Mouse (Mus musculus) ES-Bruce4 (cell line): Measurements from ENCODE around the gene Cyp2t4. TPM values are rescaled to one million over a fixed set of nuclear protein-coding genes. Genes with fewer than 3 reads are reported as not detected.
A peak's percentile ranks its signal among the peaks of the same experiment; 100 is the strongest.

ENCODE experiments used
- H3K27ac ChIP-seq: 2 replicates; pipeline ENCODE4 v1.5.1; 2012; ENCODE audit warnings: low read length, inconsistent platforms; ENCODE audit not compliant: insufficient read depth
- H3K27me3 ChIP-seq: 2 replicates; pipeline ENCODE4 v1.6.1; 2012; ENCODE audit warnings: mild to moderate bottlenecking, low read length, inconsistent platforms; ENCODE audit not compliant: control insufficient read depth, poor library complexity, insufficient read depth, severe bottlenecking
- H3K36me3 ChIP-seq: 2 replicates; pipeline ENCODE4 v1.6.1; 2012; ENCODE audit warnings: inconsistent platforms, mild to moderate bottlenecking, low read length, moderate library complexity; ENCODE audit not compliant: control insufficient read depth, poor library complexity, insufficient read depth, severe bottlenecking
- H3K4me1 ChIP-seq: one replicate; pipeline ENCODE4 v1.8.1; 2011; ENCODE audit warnings: low read length; ENCODE audit not compliant: control insufficient read depth, insufficient read depth
- H3K4me3 ChIP-seq: 2 replicates; pipeline ENCODE4 v1.5.1; 2011; ENCODE audit warnings: low read depth, mild to moderate bottlenecking, low read length
- H3K9ac ChIP-seq: 2 replicates; pipeline ENCODE4 v1.6.1; 2012; ENCODE audit warnings: low read depth, mild to moderate bottlenecking, inconsistent platforms; ENCODE audit not compliant: poor library complexity, severe bottlenecking
- H3K9me3 ChIP-seq: replicated peaks from 2 replicates; pipeline ENCODE4 v1.6.1; 2012; ENCODE audit warnings: mild to moderate bottlenecking, low read length, inconsistent platforms; ENCODE audit not compliant: control insufficient read depth, poor library complexity, insufficient read depth, severe bottlenecking
- CTCF ChIP-seq: IDR thresholded peaks from one replicate; pipeline ENCODE4 v1.8.1; 2011; ENCODE audit warnings: low read depth, low read length
- EP300 ChIP-seq: IDR thresholded peaks from 2 replicates; pipeline ENCODE4 v1.6.1; 2011; ENCODE audit warnings: low read depth, low read length; ENCODE audit not compliant: insufficient read depth
- POLR2A ChIP-seq: IDR thresholded peaks from one replicate; pipeline ENCODE4 v1.8.1; 2011; ENCODE audit warnings: low read length; ENCODE audit not compliant: insufficient read depth
- polyA plus RNA-seq: library from polyadenylated mRNA; stranded (reverse); fragments of >200 nt; gene quantifications from 2 replicates; pipeline ENCODE4 v1.2.4, GENCODE M21; 2011; ENCODE audit warnings: low read depth; ENCODE audit not compliant: missing spikeins, insufficient read depth, insufficient read length

Cyp2t4 gene
- polyA plus RNA-seq, 1 experiment, result not detected

DNA sequence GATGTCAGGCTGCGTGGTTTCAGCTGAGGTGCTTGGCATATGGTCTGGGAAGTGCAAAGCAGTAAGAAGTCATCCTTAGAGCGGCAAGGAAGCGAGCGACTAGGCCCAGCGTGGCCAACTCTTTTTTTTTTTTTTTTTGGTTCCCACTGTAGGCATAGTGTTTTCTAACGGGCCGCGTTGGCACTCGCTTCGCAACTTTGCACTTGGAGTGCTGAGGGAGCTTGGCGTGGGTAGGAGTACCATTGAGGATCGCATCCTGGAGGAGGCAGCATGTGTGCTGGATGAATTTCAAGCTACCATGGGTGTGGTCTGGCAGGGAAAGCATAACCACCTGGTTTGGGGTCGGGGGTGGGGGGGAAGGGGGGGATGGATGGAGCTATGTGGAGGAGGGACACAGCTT is 2.5 kb downstream of the Cyp2t4 start:
- no peaks in the 10 kb centered on the region for H3K27me3 ChIP-seq
- no peaks in the 10 kb centered on the region for H3K36me3 ChIP-seq
- no peaks in the 10 kb centered on the region for H3K9me3 ChIP-seq
- TF ChIP-seq POLR2A, result no peak
- no peak overlapping the region for H3K9ac ChIP-seq
- no peak overlapping the region for H3K4me3 ChIP-seq
- H3K27ac ChIP-seq, result no peak overlapping the region
- H3K4me1 ChIP-seq, result peaks cover 3% of the 10 kb centered on the region

DNA sequence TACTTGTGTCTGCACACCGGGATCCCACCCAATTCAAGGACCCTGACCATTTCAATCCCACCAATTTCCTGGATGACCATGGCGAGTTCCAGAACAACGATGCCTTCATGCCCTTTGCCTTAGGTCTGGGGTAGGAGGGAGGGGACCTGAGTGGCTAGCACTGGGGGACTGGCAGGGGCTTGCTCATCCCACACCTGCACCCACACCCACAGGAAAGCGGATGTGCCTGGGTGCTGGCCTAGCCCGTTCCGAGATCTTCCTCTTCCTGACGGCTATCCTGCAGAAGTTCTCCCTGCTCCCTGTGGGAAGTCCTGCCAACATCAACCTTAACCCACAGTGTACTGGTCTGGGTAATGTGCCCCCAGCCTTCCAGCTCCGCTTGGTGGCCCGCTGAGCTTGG is 4.7 kb downstream of the Cyp2t4 start:
- no peak overlapping the region for H3K27ac ChIP-seq
- H3K4me3 ChIP-seq, result no peak overlapping the region
- H3K9ac ChIP-seq, result no peak overlapping the region
- H3K4me1 ChIP-seq, result peaks cover 3% of the 10 kb centered on the region
- H3K36me3 ChIP-seq, result no peaks in the 10 kb centered on the region
- H3K27me3 ChIP-seq, result no peaks in the 10 kb centered on the region
- no peaks in the 10 kb centered on the region for H3K9me3 ChIP-seq
- TF ChIP-seq POLR2A, result no peak
- no peak for TF ChIP-seq CTCF
- TF ChIP-seq EP300, result no peak

- Histone ChIP-seq H3K36me3 (no peaks in the 10 kb centered on the region), H3K4me1 (peaks cover 3% of the 10 kb centered on the region), H3K9me3 (no peaks in the 10 kb centered on the region), H3K9ac (no peak overlapping the region), H3K4me3 (no peak overlapping the region), H3K27ac (no peak overlapping the region), H3K27me3 (no peaks in the 10 kb centered on the region)
- TF ChIP-seq CTCF, result no peak
- TF ChIP-seq POLR2A, result no peak
- TF ChIP-seq EP300, result no peak
Measured at GRCm38 (mm10) chr7:27159256-27159655, 5.7 kb downstream of the Cyp2t4 start.

GRCm38 (mm10) chr7:27159882-27160281 is 6.4 kb downstream of the Cyp2t4 start:
- no peaks in the 10 kb centered on the region for H3K36me3 ChIP-seq
- no peak overlapping the region for H3K4me3 ChIP-seq
- no peak overlapping the region for H3K9ac ChIP-seq

DNA sequence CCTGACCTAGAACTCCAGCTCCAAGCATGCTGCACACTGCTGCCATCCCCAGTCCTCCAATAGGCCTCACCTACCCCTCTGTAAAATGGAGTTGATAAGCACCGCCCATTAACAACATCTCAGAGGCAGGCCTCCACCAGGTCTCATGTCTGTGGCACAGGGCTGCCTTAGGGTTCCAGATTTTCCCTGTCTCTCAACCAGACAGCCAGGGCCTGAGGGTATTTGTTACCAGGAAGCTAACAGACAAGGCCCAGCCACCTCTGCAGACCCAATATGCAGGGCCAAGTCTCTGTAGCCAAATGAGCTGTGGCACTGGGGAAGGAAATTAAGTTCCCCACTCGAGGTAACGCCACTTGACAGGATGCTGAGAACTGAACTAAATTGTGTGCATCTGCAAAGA is 7.4 kb downstream of the Cyp2t4 start:
- H3K36me3 ChIP-seq, result no peaks in the 10 kb centered on the region
- H3K4me3 ChIP-seq, result no peak overlapping the region
- H3K9ac ChIP-seq, result no peak overlapping the region
- H3K27me3 ChIP-seq, result no peaks in the 10 kb centered on the region
- TF ChIP-seq POLR2A (no peak), CTCF (no peak), EP300 (no peak)
- no peaks in the 10 kb centered on the region for H3K9me3 ChIP-seq
- H3K27ac ChIP-seq, result no peak overlapping the region
- peaks cover 3% of the 10 kb centered on the region for H3K4me1 ChIP-seq

More at GRCm38 (mm10) chr7:27159882-27160281, 6.4 kb downstream of the Cyp2t4 start:
- Histone ChIP-seq H3K4me1 (peaks cover 3% of the 10 kb centered on the region), H3K27ac (peak overlapping the region; percentile 18; the same call in 1 of the 2 replicates), H3K27me3 (no peaks in the 10 kb centered on the region), H3K9me3 (no peaks in the 10 kb centered on the region)
- TF ChIP-seq EP300, result 0 out of 2 replicates have a peak, but pooled peaks have one; percentile 5
- no peak for TF ChIP-seq POLR2A
- TF ChIP-seq CTCF, result peak; percentile 97

- Histone ChIP-seq H3K36me3 (no peaks in the 10 kb centered on the region), H3K4me3 (no peak overlapping the region), H3K4me1 (peaks cover 2% of the 10 kb centered on the region), H3K9me3 (no peaks in the 10 kb centered on the region), H3K9ac (no peak overlapping the region), H3K27me3 (no peaks in the 10 kb centered on the region), H3K27ac (no peak overlapping the region)
- no peak for TF ChIP-seq CTCF
- no peak for TF ChIP-seq EP300
- no peak for TF ChIP-seq POLR2A
Measured at GRCm38 (mm10) chr7:27161744-27162143, 8.2 kb downstream of the Cyp2t4 start.
